Mouse (Mus musculus): ENCODE measurements around the gene Arhgef7. TPM values are rescaled to one million over a fixed set of nuclear protein-coding genes. Genes with fewer than 3 reads are reported as not detected.

The Arhgef7 gene
- polyA plus RNA-seq, 1 experiment from 2014 or later = 67.5 TPM

GRCm38 (mm10) chr8:11767213-11767840, 39.8 kb downstream of the Arhgef7 start:
- Histone ChIP-seq H3K4me1 (ENCODE audit: control insufficient read depth in 2 of 2, insufficient read depth in 2 of 2, low read length in 2 of 2) (peaks cover 2 to 19% of the 10 kb centered on the region in 2 experiments; a peak in 2 of 4 replicates), H3K4me2 (ENCODE audit: low read length) (no peak overlapping the region), H3K4me3 (ENCODE audit: control insufficient read depth in 1 of 2, insufficient read depth in 1 of 2, low read depth in 1 of 2, low read length in 2 of 2) (no peak overlapping the region), H3K27ac (replicated peaks in 1 of 2; ENCODE audit: control insufficient read depth in 1 of 2, insufficient read depth in 1 of 2, low read depth in 2 of 2, low read length in 2 of 2) (no peak overlapping the region), H3K9me3 (ENCODE audit: control insufficient read depth, low read length) (no peaks in the 10 kb centered on the region), H3K36me3 (ENCODE audit: control insufficient read depth, insufficient read depth, low read length) (peaks cover 12% of the 10 kb centered on the region; the same call in 1 of the 2 replicates), H3K9ac (ENCODE audit: low read length) (no peak overlapping the region), H3K27me3 (ENCODE audit: control insufficient read depth, insufficient read depth, low read length) (no peaks in the 10 kb centered on the region)
- WGBS = 65% methylated on average over 5 of the region's 5 CpGs
- no peak for ATAC-seq (ENCODE audit: insufficient number of reproducible peaks, insufficient read depth, low FRiP score, low read depth)

DNA sequence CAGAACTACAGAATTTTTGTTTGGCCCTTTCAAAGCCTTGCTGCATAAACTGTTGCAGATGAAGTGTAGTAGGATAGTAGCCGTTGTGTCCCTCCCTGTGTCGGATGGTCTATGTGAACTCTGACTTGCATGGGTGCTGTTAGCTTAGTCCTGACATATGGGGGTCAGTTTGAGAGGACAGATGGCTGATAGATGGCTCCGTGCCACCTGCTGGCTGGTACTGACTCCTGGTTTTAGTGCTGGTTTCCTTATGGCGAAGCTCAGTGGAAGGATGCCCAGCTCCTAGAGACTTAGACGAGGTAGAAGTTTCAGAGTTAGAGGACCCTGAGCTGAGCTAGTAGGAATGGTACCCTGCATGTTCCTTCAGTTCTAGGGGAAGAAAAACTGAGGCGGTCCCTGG, 42.5 kb downstream of the Arhgef7 start:
- H3K36me3 ChIP-seq (ENCODE audit: control insufficient read depth, insufficient read depth, low read length) = peaks cover 12% of the 10 kb centered on the region; the same call in 1 of the 2 replicates
- no peaks in the 10 kb centered on the region for H3K27me3 ChIP-seq (ENCODE audit: control insufficient read depth, insufficient read depth, low read length)
- no peak for ATAC-seq (ENCODE audit: insufficient number of reproducible peaks, insufficient read depth, low FRiP score, low read depth)
- H3K9me3 ChIP-seq (ENCODE audit: control insufficient read depth, low read length) = no peaks in the 10 kb centered on the region
- no peak overlapping the region for H3K4me3 ChIP-seq (ENCODE audit: control insufficient read depth in 1 of 2, insufficient read depth in 1 of 2, low read depth in 1 of 2, low read length in 2 of 2)
- H3K4me2 ChIP-seq (ENCODE audit: low read length) = no peak overlapping the region
- WGBS = 96% methylated on average over 6 of the region's 6 CpGs
- peaks cover 16 to 34% of the 10 kb centered on the region in 2 experiments for H3K4me1 ChIP-seq (ENCODE audit: control insufficient read depth in 2 of 2, insufficient read depth in 2 of 2, low read length in 2 of 2)
- H3K27ac ChIP-seq (replicated peaks in 1 of 2; ENCODE audit: control insufficient read depth in 1 of 2, insufficient read depth in 1 of 2, low read depth in 2 of 2, low read length in 2 of 2) = no peak overlapping the region
- H3K9ac ChIP-seq (ENCODE audit: low read length) = no peak overlapping the region

- Histone ChIP-seq H3K4me1 (ENCODE audit: control insufficient read depth in 2 of 2, insufficient read depth in 2 of 2, low read length in 2 of 2) (peaks cover 22 to 40% of the 10 kb centered on the region in 2 experiments), H3K9ac (ENCODE audit: low read length) (0 out of 2 replicates have a peak overlapping the region, but pooled peaks have one; percentile 12), H3K9me3 (ENCODE audit: control insufficient read depth, low read length) (no peaks in the 10 kb centered on the region), H3K4me2 (ENCODE audit: low read length) (no peak overlapping the region), H3K27ac (replicated peaks in 1 of 2; ENCODE audit: control insufficient read depth in 1 of 2, insufficient read depth in 1 of 2, low read depth in 2 of 2, low read length in 2 of 2) (0 out of 4 replicates have a peak overlapping the region, but pooled peaks of 1 of the 2 experiments have one; percentile 35), H3K36me3 (ENCODE audit: control insufficient read depth, insufficient read depth, low read length) (peaks cover 7% of the 10 kb centered on the region; the same call in 1 of the 2 replicates), H3K4me3 (ENCODE audit: control insufficient read depth in 1 of 2, insufficient read depth in 1 of 2, low read depth in 1 of 2, low read length in 2 of 2) (no peak overlapping the region), H3K27me3 (ENCODE audit: control insufficient read depth, insufficient read depth, low read length) (no peaks in the 10 kb centered on the region)
- WGBS = 49% methylated on average over 7 of the region's 7 CpGs
- ATAC-seq (ENCODE audit: insufficient number of reproducible peaks, insufficient read depth, low FRiP score, low read depth) = no peak
Measured at GRCm38 (mm10) chr8:11770521-11771080, 43.1 kb downstream of the Arhgef7 start.

DNA sequence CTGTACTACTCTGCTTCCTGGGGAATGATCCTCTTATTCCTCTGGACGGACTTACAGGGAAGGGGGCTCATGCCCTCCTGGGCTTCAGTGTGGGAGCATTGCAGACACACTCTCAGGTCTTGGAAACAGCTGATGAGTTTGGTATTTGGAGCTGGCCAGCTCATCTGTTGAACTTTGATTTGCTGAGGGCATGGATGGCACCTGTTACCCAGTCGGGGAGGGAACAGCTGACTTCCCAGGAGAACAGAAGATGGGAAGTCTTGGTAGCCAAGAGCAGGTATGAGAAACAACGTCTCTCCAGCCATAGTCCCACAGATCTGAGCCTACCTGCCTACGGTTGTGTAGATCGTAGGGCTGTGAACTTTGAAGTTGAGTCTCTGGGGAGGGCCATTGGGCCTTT, 44.1 kb downstream of the Arhgef7 start:
- H3K4me3 ChIP-seq (ENCODE audit: control insufficient read depth in 1 of 2, insufficient read depth in 1 of 2, low read depth in 1 of 2, low read length in 2 of 2) = no peak overlapping the region
- H3K9me3 ChIP-seq (ENCODE audit: control insufficient read depth, low read length) = no peaks in the 10 kb centered on the region
- H3K27ac ChIP-seq (replicated peaks in 1 of 2; ENCODE audit: control insufficient read depth in 1 of 2, insufficient read depth in 1 of 2, low read depth in 2 of 2, low read length in 2 of 2) = no peak overlapping the region
- peaks cover 29 to 50% of the 10 kb centered on the region in 2 experiments for H3K4me1 ChIP-seq (ENCODE audit: control insufficient read depth in 2 of 2, insufficient read depth in 2 of 2, low read length in 2 of 2)
- no peak overlapping the region for H3K4me2 ChIP-seq (ENCODE audit: low read length)
- no peak overlapping the region for H3K9ac ChIP-seq (ENCODE audit: low read length)
- no peaks in the 10 kb centered on the region for H3K27me3 ChIP-seq (ENCODE audit: control insufficient read depth, insufficient read depth, low read length)
- no peak for ATAC-seq (ENCODE audit: insufficient number of reproducible peaks, insufficient read depth, low FRiP score, low read depth)
- peaks cover 7% of the 10 kb centered on the region; the same call in 1 of the 2 replicates for H3K36me3 ChIP-seq (ENCODE audit: control insufficient read depth, insufficient read depth, low read length)
- 92% methylated on average over 5 of the region's 5 CpGs for WGBS

- Histone ChIP-seq H3K9me3 (ENCODE audit: control insufficient read depth, low read length) (no peaks in the 10 kb centered on the region), H3K36me3 (ENCODE audit: control insufficient read depth, insufficient read depth, low read length) (no peaks in the 10 kb centered on the region), H3K4me2 (ENCODE audit: low read length) (peak overlapping the region; percentile 41), H3K9ac (ENCODE audit: low read length) (peak overlapping the region; percentile 51), H3K27me3 (ENCODE audit: control insufficient read depth, insufficient read depth, low read length) (no peaks in the 10 kb centered on the region), H3K27ac (replicated peaks in 1 of 2; ENCODE audit: control insufficient read depth in 1 of 2, insufficient read depth in 1 of 2, low read depth in 2 of 2, low read length in 2 of 2) (peak overlapping the region; percentile 71 to 82), H3K4me3 (ENCODE audit: control insufficient read depth in 1 of 2, insufficient read depth in 1 of 2, low read depth in 1 of 2, low read length in 2 of 2) (no peak overlapping the region), H3K4me1 (ENCODE audit: control insufficient read depth in 2 of 2, insufficient read depth in 2 of 2, low read length in 2 of 2) (peaks cover 44 to 78% of the 10 kb centered on the region in 2 experiments)
- ATAC-seq (ENCODE audit: insufficient number of reproducible peaks, insufficient read depth, low FRiP score, low read depth) = 0 out of 2 replicates have a peak, but pooled peaks have one; percentile 17
- 28% methylated on average over 17 of the region's 17 CpGs for WGBS
Measured at GRCm38 (mm10) chr8:11774195-11775076, 46.9 kb downstream of the Arhgef7 start.

DNA sequence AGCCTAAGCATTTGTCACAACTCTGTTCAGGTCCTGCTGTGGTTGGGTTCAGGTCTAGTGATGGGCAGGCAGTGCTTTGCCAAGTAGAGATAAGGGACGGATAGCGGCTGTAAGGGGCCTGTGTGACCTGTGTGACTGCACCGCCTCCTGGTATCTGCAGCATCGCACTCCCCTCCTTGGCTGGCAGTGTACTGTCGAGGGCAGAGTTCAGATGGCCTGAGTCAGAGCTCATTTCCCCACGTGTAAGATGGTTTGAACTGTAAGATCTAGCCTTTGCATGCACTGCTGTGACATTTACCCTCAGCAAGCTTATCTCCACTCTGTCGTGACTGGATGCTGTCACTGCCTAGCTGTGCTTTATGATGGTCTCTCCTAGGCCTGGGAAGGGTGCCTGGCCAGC, 48.4 kb downstream of the Arhgef7 start:
- WGBS = 3% methylated on average over 7 of the region's 7 CpGs
- no peaks in the 10 kb centered on the region for H3K9me3 ChIP-seq (ENCODE audit: control insufficient read depth, low read length)
- ATAC-seq (ENCODE audit: insufficient number of reproducible peaks, insufficient read depth, low FRiP score, low read depth) = no peak
- H3K27me3 ChIP-seq (ENCODE audit: control insufficient read depth, insufficient read depth, low read length) = no peaks in the 10 kb centered on the region
- peaks cover 44 to 82% of the 10 kb centered on the region in 2 experiments for H3K4me1 ChIP-seq (ENCODE audit: control insufficient read depth in 2 of 2, insufficient read depth in 2 of 2, low read length in 2 of 2)
- no peak overlapping the region for H3K4me2 ChIP-seq (ENCODE audit: low read length)
- H3K27ac ChIP-seq (replicated peaks in 1 of 2; ENCODE audit: control insufficient read depth in 1 of 2, insufficient read depth in 1 of 2, low read depth in 2 of 2, low read length in 2 of 2) = peak overlapping the region; percentile 36 to 82; a peak in 3 of 4 replicates
- peak overlapping the region; percentile 51; the same call in 1 of the 2 replicates for H3K9ac ChIP-seq (ENCODE audit: low read length)
- no peak overlapping the region for H3K4me3 ChIP-seq (ENCODE audit: control insufficient read depth in 1 of 2, insufficient read depth in 1 of 2, low read depth in 1 of 2, low read length in 2 of 2)
- H3K36me3 ChIP-seq (ENCODE audit: control insufficient read depth, insufficient read depth, low read length) = 0 out of 2 replicates have a peak, but pooled peaks cover under 1% of the 10 kb centered on the region
